Comparison of ENCODE assay signal across 8 mouse cellular contexts in the genomic region with DNA sequence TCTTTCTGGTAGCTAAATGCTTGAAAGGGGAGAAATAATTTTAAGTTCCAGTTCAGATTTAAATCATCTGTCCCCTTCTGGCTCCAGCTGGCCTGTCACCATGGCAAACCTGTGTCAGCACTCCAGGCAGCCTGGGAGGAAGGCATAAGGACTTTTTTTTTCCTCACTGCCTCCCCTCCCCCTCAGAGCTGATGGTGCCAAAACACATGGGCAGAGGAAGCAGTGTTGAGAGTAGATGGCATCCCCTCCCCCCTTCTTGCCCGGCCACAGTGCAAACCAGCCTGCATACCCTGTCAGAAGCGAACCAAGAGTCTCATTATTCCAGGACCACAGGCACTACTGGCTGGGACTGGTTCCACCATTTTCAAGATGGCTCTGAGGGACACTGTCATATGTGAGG.
DNase-seq lines count a peak whose midpoint lies in the region; ATAC-seq lines count a peak whose summit lies in the region.

No protein-coding gene starts in this region.

- H3K9ac ChIP-seq in midbrain, embryonic 11.5 days (ENCODE audit: low read length) = no peak overlapping the region

- ATAC-seq in frontal cortex, adult (ENCODE audit: low TSS enrichment) = 0 out of 2 replicates have a peak, but pooled peaks have one; percentile 22
- peak; percentile 33; the same call in 1 of the 2 replicates for ATAC-seq in midbrain, embryonic 11.5 days (ENCODE audit: low FRiP score)

- H3K4me1 ChIP-seq in embryonic facial prominence, embryonic 10.5 days = peaks cover 85% of the 10 kb centered on the region
- H3K4me1 ChIP-seq in midbrain, embryonic 11.5 days (ENCODE audit: control insufficient read depth, insufficient read depth, low read length) = peaks cover 34% of the 10 kb centered on the region

- 33% methylated on average over 2 of the region's 2 CpGs for WGBS in embryonic facial prominence, embryonic 10.5 days
- 63% methylated on average over 2 of the region's 2 CpGs for WGBS in midbrain, embryonic 11.5 days

- H3K36me3 ChIP-seq in embryonic facial prominence, embryonic 10.5 days (replicated peaks) = no peaks in the 10 kb centered on the region
- no peaks in the 10 kb centered on the region for H3K36me3 ChIP-seq in midbrain, embryonic 11.5 days (ENCODE audit: control insufficient read depth, insufficient read depth, low read length)

- H3K4me2 ChIP-seq in midbrain, embryonic 11.5 days = no peak overlapping the region

- 0 out of 2 replicates have a peak, but pooled peaks cover 4% of the 10 kb centered on the region for H3K27me3 ChIP-seq in embryonic facial prominence, embryonic 10.5 days (replicated peaks; ENCODE audit: low read depth, poor library complexity, severe bottlenecking)
- no peaks in the 10 kb centered on the region for H3K27me3 ChIP-seq in midbrain, embryonic 11.5 days (ENCODE audit: control insufficient read depth, insufficient read depth, low read length)

- H3K4me3 ChIP-seq in embryonic facial prominence, embryonic 10.5 days = no peak overlapping the region
- H3K4me3 ChIP-seq in midbrain, embryonic 11.5 days (ENCODE audit: low read depth, low read length) = no peak overlapping the region

- peak overlapping the region; percentile 63 for H3K27ac ChIP-seq in embryonic facial prominence, embryonic 10.5 days (replicated peaks)
- H3K27ac ChIP-seq in midbrain, embryonic 11.5 days (ENCODE audit: low read depth, low read length) = no peak overlapping the region

- no peaks in the 10 kb centered on the region for H3K9me3 ChIP-seq in embryonic facial prominence, embryonic 10.5 days
- no peaks in the 10 kb centered on the region for H3K9me3 ChIP-seq in midbrain, embryonic 11.5 days (ENCODE audit: control insufficient read depth, low read length)

- no peak for DNase-seq in frontal cortex, postnatal 25 days (ENCODE audit: low spot score in 2 of 2)
- DNase-seq in embryonic facial prominence, embryonic 10.5 days (ENCODE audit: low spot score) = no peak
- peak; percentile 22 for DNase-seq in kidney, postnatal 14 days
- DNase-seq in midbrain, embryonic 11.5 days (ENCODE audit: low spot score, missing footprints) = peak; percentile 81
- DNase-seq in spleen, adult 12 weeks (ENCODE audit: low spot score) = no peak
- DNase-seq in natural killer cell, adult 2 months (ENCODE audit: low spot score in 2 of 2) = no peak
- DNase-seq in ovary, postnatal 10 days (ENCODE audit: low spot score) = no peak

Comparison
In these comparisons a context has a peak if more than half of its experiments do, and no peak if none do; other contexts are left out.
1. DNase-seq: peak in kidney, postnatal 14 days (single experiment) and midbrain, embryonic 11.5 days (single experiment); none in frontal cortex, postnatal 25 days (0 of 2), embryonic facial prominence, embryonic 10.5 days (single experiment), spleen, adult 12 weeks (single experiment), natural killer cell, adult 2 months (0 of 2) and ovary, postnatal 10 days (single experiment).